Mouse (Mus musculus) gastrocnemius, postnatal 36 days (tissue): ENCODE results near the gene Prps1l1. TPM values are rescaled to one million over a fixed set of nuclear protein-coding genes. Genes with fewer than 3 reads are reported as not detected.

Experiments
- DNase-seq, 2 experiments: peaks; one replicate each; pipeline ENCODE4 v3.0.0; 2022
- intact Hi-C: fragments of 180-260 bp; cut with DNase I; formaldehyde crosslinking; loops from one replicate; pipeline ENCODE4 v1.15.1; 2025
- long read RNA-seq, 2 experiments: library from polyadenylated mRNA; stranded (forward); transcript quantifications; one replicate each; pipeline ENCODE4 v2.0.0; 2021
- total RNA-seq, 2 experiments: library from RNA; stranded (reverse); gene quantifications; 2 replicates each; pipeline ENCODE4 v1.2.3; 2021

Gene Prps1l1
- total RNA-seq: not detected
- long read RNA-seq, experiment 1: 0 reads
- long read RNA-seq, experiment 2: 0 reads

DNA sequence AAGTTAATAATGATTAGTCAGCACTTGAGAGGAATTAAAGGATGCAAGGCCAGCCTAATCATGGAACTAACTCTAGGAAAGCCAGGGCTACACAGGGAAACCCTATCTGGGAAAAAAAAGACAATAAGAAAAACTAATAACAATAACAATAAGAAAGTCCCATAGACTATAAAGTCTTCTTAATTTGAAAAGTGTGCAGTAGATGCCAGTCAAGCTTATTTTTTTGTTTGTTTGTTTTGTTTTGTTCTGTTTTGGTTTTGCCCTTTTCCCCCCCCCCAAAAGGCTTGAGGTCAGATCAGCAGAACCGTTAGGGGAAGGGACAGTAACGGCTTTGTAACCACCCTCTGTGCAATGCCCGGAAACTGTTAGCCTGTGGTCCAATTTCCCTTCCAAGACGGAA, at the start of gene Prps1l1:
Prps1l1 (plus strand) TSS at position 301 of the 400 bp plus-strand sequence.
- intact Hi-C loops: no loop called here
- DNase-seq: no peak

GRCm38 (mm10) chr12:34937918-34938317, 46.6 kb upstream of the Prps1l1 start:
- DNase-seq: no peak
- intact Hi-C loops: no loop called here

- intact Hi-C loops: no loop called here
- no peak for DNase-seq
Measured at GRCm38 (mm10) chr12:34949066-34949706, 35.4 kb upstream of the Prps1l1 start.

- intact Hi-C loops: no loop called here
- DNase-seq: no peak
Measured at GRCm38 (mm10) chr12:34975991-34976390, 8.6 kb upstream of the Prps1l1 start.

GRCm38 (mm10) chr12:34985865-34986264, 1.3 kb downstream of the Prps1l1 start:
- intact Hi-C loops: no loop called here
- no peak for DNase-seq

DNA sequence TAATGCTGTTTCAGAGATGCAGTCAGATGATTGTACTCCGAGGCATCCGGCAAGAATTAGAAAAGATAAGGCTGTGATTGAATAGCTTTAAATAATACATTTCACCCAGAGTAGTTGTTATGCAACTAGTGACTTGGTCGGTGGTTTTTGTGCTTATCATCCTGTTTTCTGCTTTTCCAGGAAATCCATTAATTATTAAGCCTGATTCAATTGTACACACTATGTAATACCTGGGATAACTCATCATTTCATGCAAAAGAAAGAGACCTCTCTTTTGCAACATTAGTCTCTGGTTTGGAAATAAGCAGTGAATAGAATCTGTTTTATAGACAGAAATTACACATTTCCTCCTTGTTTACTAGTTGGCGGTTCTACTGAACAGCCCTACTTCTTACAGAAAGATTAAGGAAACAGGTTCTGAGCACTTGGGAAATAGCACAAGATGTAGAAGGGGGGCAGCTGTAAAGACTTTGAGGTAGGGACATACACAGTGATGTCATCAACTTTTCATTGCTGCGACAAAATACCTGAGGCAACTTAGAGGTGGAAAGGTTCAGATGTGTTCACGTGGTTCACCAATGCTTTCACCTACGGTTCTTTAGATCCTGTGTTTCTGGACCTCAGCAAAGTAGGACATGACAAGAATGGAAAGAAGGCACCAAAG, 5.1 kb downstream of the Prps1l1 start:
- DNase-seq: no peak
- intact Hi-C loops: no loop called here

GRCm38 (mm10) chr12:34990387-34990786, 5.8 kb downstream of the Prps1l1 start:
- DNase-seq: no peak
- intact Hi-C loops: no loop called here

DNA sequence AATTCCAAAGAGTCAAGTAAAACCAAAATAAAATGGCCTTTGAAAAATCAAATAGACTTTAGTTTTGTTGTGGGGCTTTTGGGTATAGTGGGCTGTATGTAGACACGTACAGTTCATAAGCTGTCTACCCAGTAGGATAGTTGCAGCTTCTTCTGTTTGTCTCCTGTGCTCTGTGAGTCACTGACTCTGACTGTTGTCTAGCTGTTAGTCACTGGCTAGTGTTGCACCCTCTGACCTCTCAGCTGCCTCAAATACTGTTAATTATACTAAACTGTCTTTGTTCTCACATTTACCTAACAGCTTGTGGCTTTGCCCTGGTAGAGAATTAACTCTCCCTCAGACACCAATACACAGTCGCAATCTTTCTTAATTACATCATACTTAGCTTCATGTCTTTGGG, 7.3 kb downstream of the Prps1l1 start:
- no peak for DNase-seq
- intact Hi-C loops: no loop called here

GRCm38 (mm10) chr12:34997597-34998182, 13.1 kb downstream of the Prps1l1 start:
- intact Hi-C loops: no loop called here

GRCm38 (mm10) chr12:34998778-34999467, 14.4 kb downstream of the Prps1l1 start:
- intact Hi-C loops: no loop called here
- no peak for DNase-seq

More at GRCm38 (mm10) chr12:34997597-34998182, 13.1 kb downstream of the Prps1l1 start:
- no peak for DNase-seq

DNA sequence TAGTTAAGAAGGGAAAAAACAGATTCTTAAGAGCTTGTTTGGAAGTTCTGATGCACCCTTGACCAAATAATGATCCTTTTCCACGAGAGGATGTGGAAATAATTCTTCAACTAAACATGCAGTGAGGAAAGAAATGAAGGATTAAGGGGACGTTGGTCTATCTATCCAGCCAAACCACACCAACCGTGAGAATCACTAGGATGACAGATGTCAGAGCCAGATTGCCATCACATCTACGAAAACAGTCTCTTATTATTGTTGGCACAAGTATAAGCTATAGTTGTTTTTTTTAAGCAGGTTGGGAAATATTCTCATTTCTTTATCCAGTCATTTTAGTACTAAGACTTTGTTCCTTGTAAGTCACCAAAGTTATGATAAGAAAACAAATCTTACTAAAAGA, 15.8 kb downstream of the Prps1l1 start:
- DNase-seq: no peak
- intact Hi-C loops: no loop called here

- DNase-seq: no peak
- intact Hi-C loops: no loop called here
Measured at GRCm38 (mm10) chr12:35005748-35006147, 21.2 kb downstream of the Prps1l1 start.

DNA sequence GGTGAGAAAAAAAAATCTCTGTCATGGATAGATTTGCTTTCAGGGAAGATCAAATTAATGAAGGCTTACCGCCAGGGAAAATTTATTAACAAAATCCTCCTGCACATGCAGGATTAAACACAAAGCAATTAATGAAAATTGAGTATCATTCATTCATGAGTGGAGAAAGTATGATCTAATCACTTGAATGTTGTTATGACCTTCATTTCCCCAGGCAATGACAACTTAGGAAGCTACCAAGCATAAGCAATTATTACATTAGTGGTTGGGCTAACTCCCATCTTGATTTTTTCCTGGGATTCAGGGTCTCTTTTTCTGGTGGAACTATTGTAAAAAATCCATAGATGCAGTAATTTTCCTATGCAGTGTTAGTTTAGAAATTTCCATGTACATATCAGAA, 23.3 kb downstream of the Prps1l1 start:
- intact Hi-C loops: no loop called here
- DNase-seq: no peak

- intact Hi-C loops: no loop called here
- no peak for DNase-seq
Measured at GRCm38 (mm10) chr12:35008340-35009137, 24.0 kb downstream of the Prps1l1 start.

DNA sequence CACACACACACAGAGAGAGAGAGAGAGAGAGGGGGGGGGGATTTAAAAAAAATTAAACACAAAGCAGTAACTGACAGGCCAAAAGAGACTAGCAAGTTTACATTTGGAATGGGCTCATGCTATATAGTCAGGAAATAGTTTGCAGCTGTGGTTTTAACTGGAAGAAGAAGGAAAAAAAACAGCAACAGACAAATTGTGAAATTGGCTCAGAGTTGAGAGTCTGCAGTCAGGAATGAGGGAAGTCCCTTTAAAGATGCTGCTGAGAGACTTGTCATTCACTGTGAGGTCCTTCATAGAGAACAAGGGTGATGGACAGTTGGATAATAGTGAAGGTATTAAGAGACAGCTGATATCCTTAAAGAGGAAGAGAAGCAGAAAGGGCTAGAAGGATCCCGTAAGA, 26.9 kb downstream of the Prps1l1 start:
- intact Hi-C loops: no loop called here

DNA sequence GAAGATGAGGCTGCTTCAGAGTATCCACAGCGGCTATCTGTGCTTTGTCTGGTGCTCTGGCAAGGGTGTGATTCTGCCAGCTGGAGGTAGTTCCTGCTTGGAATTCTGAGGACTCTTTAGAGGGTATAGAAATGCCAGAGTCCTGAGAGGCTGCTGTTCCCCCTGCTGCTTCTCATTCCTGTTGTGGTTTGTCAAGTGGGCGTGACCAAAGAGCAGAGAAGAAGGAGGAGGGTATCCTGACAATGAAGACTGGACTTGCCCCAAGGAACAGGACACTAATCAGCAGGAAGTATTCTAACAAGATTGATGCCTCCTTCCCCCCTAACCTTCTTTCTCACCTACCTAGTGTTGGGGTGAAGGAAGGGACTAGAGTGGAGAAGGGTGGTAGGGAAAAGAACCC, 29.4 kb downstream of the Prps1l1 start:
- DNase-seq: no peak
- intact Hi-C loops: no loop called here

More for the DNA sequence above, 26.9 kb downstream of the Prps1l1 start:
- DNase-seq: no peak

DNA sequence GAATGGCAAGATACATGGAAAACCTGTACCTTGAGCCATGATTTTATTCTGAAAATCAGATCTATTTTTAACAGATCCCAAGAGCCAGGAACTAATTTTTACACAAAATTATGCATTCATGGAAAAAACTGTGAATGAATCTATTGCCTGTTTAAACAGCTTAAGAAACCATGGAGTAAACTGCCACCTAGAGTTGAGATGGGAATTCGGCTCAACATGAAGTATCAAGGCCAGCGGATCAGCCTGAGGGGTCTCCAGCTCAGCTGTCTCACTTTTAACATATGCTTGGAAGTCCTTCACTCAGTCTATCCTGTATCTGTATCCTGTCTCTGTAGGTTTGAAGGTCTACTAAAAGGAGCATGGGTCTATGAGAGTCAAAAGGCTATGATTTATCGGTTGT, 31.5 kb downstream of the Prps1l1 start:
- intact Hi-C loops: no loop called here

GRCm38 (mm10) chr12:35016481-35017250, 32.1 kb downstream of the Prps1l1 start:
- intact Hi-C loops: no loop called here
- no peak for DNase-seq

More for the DNA sequence above, 31.5 kb downstream of the Prps1l1 start:
- no peak for DNase-seq

DNA sequence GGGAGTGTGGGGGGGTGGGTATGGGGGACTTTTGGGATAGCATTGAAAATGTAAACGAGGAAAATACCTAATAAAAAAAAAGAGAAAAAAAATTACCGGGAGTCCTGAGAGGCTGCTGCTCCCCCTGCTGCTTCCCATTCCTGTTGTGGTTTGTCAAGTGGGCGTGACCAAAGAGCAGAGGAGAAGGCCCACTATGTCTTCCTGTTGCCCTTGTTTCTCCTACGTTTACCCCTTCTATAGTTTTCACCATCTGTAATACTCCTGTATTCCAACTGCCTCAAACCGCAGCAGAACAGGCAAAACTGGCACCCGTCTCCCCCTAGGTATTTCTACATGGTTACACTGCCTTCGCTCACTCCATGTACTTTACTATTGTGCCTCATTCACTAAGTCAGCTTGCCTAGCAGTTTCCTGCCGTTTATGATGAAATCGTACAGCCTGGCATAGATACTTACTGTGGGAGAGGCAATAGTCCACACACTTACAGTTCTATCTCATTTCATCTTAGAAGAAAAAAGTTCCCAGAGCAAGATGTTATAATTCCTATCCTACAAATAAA, 34.2 kb downstream of the Prps1l1 start:
- DNase-seq: no peak
- intact Hi-C loops: no loop called here
